Mouse (Mus musculus) neutrophil, adult 5-6 weeks (primary cell): ENCODE data around the gene Nkiras2. TPM values are rescaled to one million over a fixed set of nuclear protein-coding genes. Genes with fewer than 3 reads are reported as not detected.

ENCODE experiments used
- total RNA-seq: library from RNA; stranded (forward); fragments of 200-1000 nt; gene quantifications from 2 replicates; pipeline ENCODE4 v1.2.3, GENCODE M21; 2017

The Nkiras2 gene
- total RNA-seq, 1 experiment from 2014 or later, result 22.9 TPM

Other genes with a start within 250 kb of the Nkiras2 start
- 2.0 and 3.0 TPM in 2 replicates for gene Jup, start 221.5 kb upstream of the Nkiras2 start, total RNA-seq
- gene P3h4, start 204.4 kb upstream of the Nkiras2 start, total RNA-seq, result not detected in 2 replicates
- not detected in 2 replicates for gene Fkbp10, start 203.5 kb upstream of the Nkiras2 start, total RNA-seq
- 20.9 and 30.9 TPM in 2 replicates for gene Nt5c3b, start 177.4 kb upstream of the Nkiras2 start, total RNA-seq
- 1.0 TPM in 1 of 2 replicates, not detected in the other for gene Klhl10, start 177.3 kb upstream of the Nkiras2 start, total RNA-seq
- gene Klhl11, start 146.5 kb upstream of the Nkiras2 start, total RNA-seq, result 16.7 and 21.9 TPM in 2 replicates
- gene Acly, start 91.2 kb upstream of the Nkiras2 start, total RNA-seq, result 86.6 and 88.5 TPM in 2 replicates
- gene Ttc25, start 73.6 kb upstream of the Nkiras2 start, total RNA-seq, result 1.0 and 1.1 TPM in 2 replicates
- 87.3 and 99.3 TPM in 2 replicates for gene Cnp, start 44.3 kb upstream of the Nkiras2 start, total RNA-seq
- gene Dnajc7, start 924 bp downstream of the Nkiras2 start, total RNA-seq, result 520 and 539 TPM in 2 replicates
- gene Zfp385c, start 73.2 kb downstream of the Nkiras2 start, total RNA-seq, result not detected in 2 replicates
- gene Dhx58, start 85.0 kb downstream of the Nkiras2 start, total RNA-seq, result 37.9 and 59.2 TPM in 2 replicates
- 9.2 and 10.8 TPM in 2 replicates for gene Kat2a, start 93.2 kb downstream of the Nkiras2 start, total RNA-seq
- gene Hspb9, start 94.6 kb downstream of the Nkiras2 start, total RNA-seq, result not detected in 2 replicates
- gene Rab5c, start 119.0 kb downstream of the Nkiras2 start, total RNA-seq, result 136 and 138 TPM in 2 replicates
- gene Kcnh4, start 140.7 kb downstream of the Nkiras2 start, total RNA-seq, result 0.23 TPM in 1 of 2 replicates, not detected in the other
- gene Hcrt, start 143.7 kb downstream of the Nkiras2 start, total RNA-seq, result not detected in 2 replicates
- gene Ghdc, start 151.7 kb downstream of the Nkiras2 start, total RNA-seq, result 8.2 and 8.6 TPM in 2 replicates
- gene Stat5b, start 231.5 kb downstream of the Nkiras2 start, total RNA-seq, result 103 and 108 TPM in 2 replicates
- gene Stat5a, start 240.1 kb downstream of the Nkiras2 start, total RNA-seq, result 20.9 and 22.5 TPM in 2 replicates